Mouse (Mus musculus) heart, embryonic 14.5 days (tissue): Measurements from ENCODE around the gene Chst1. TPM values are rescaled to one million over a fixed set of nuclear protein-coding genes. Genes with fewer than 3 reads are reported as not detected.

Experiments
- ATAC-seq: fragments of 200-750 bp; cut with Nextera tagmentation; 2 replicates; pipeline ENCODE4 v1.8.0; 2017; ENCODE audit warnings: low read depth, moderate TSS enrichment; ENCODE audit not compliant: insufficient number of reproducible peaks, insufficient read depth, low FRiP score
- H3K27ac ChIP-seq, 2 experiments: fragments of 200-500 bp in 1 of 2; fragments of 300-500 bp in 1 of 2; sonication (generic) in 1 of 2; replicated peaks in 1 of 2; 2 replicates each; pipeline ENCODE4 v1.5.1; 2012 to 2014; ENCODE audit warnings: low read depth in 2 of 2, low read length in 2 of 2, control low read depth in 1 of 2, mild to moderate bottlenecking in 1 of 2, mixed read lengths in 1 of 2; ENCODE audit not compliant: control insufficient read depth in 1 of 2, insufficient read depth in 1 of 2
- H3K27me3 ChIP-seq: fragments of 300-500 bp; sonication (generic); 2 replicates; pipeline ENCODE4 v1.6.1; 2014; ENCODE audit warnings: mild to moderate bottlenecking, low read length, control low read depth; ENCODE audit not compliant: control insufficient read depth, insufficient read depth
- H3K36me3 ChIP-seq: fragments of 300-500 bp; sonication (generic); 2 replicates; pipeline ENCODE4 v1.6.1; 2014; ENCODE audit warnings: mild to moderate bottlenecking, control low read depth, low read length, mixed read lengths; ENCODE audit not compliant: control insufficient read depth, insufficient read depth
- H3K4me1 ChIP-seq, 2 experiments: fragments of 200-500 bp in 1 of 2; fragments of 300-500 bp in 1 of 2; sonication (generic) in 1 of 2; 2 replicates each; pipeline ENCODE4 v1.6.1; 2012 to 2014; ENCODE audit warnings: low read length in 2 of 2, control low read depth in 1 of 2, mixed read lengths in 1 of 2; ENCODE audit not compliant: control insufficient read depth in 2 of 2, insufficient read depth in 2 of 2
- H3K4me2 ChIP-seq: fragments of 300-500 bp; sonication (generic); 2 replicates; pipeline ENCODE4 v1.6.1; 2014; ENCODE audit warnings: mild to moderate bottlenecking, low read length
- H3K4me3 ChIP-seq, 2 experiments: fragments of 200-500 bp in 1 of 2; fragments of 300-500 bp in 1 of 2; sonication (generic) in 1 of 2; 2 replicates each; pipeline ENCODE4 v1.5.1; 2012 to 2014; ENCODE audit warnings: low read length in 2 of 2, mild to moderate bottlenecking in 2 of 2, control low read depth in 1 of 2, low read depth in 1 of 2, moderate library complexity in 1 of 2; ENCODE audit not compliant: control insufficient read depth in 1 of 2, insufficient read depth in 1 of 2
- H3K9ac ChIP-seq: fragments of 300-500 bp; sonication (generic); 2 replicates; pipeline ENCODE4 v1.6.1; 2014; ENCODE audit warnings: mild to moderate bottlenecking, low read length
- H3K9me3 ChIP-seq: fragments of 300-500 bp; sonication (generic); 2 replicates; pipeline ENCODE4 v1.6.1; 2016; ENCODE audit warnings: low read length, control low read depth; ENCODE audit not compliant: control insufficient read depth
- WGBS: fragments of 180-500 bp; shearing (Covaris S2); extraction: QIAGEN DNeasy Blood & Tissue Kit; methylation state at CpG from one replicate; pipeline ENCODE4 v1.1.7; 2014; 5-methylcytosine and 5-hydroxymethylcytosine counted together
- microRNA-seq: library from miRNA; unstranded; fragments of <30 nt; microRNA quantifications from one replicate; pipeline ENCODE4, GENCODE M21; 2016
- polyA plus RNA-seq: library from polyadenylated mRNA; unstranded; fragments of >200 nt; fragmentation: Nextera tagmentation; extraction: Ambion mirVana; gene quantifications from 2 replicates; pipeline ENCODE4 v1.2.1, GENCODE M21; 2014

Chst1 gene
- polyA plus RNA-seq, 1 experiment from 2014 or later = 2.5 TPM

DNA sequence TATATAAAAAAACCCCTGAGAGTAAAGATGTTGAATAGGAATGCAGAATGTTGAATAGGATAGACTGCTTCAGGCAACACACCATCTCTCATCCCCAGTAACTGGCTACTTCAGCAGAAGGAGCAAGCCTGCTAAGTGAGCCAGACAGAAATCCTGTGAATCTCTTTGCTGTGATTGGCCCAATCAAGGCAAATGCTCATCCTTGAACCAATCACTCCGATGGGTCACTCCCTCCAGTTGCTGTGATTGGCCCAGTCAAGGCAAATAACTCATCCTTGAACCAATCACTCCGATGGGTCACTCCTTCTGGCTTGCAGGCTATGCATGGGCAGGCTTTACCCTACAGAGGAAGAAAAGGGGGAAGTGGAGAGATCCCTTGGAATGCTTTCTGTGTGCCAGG is 57.7 kb downstream of the Chst1 start:
- no peak for ATAC-seq
- H3K27me3 ChIP-seq = no peaks in the 10 kb centered on the region
- H3K9ac ChIP-seq = no peak overlapping the region
- 77% methylated on average over 2 of the region's 2 CpGs for WGBS
- H3K9me3 ChIP-seq = no peaks in the 10 kb centered on the region
- no peak overlapping the region for H3K27ac ChIP-seq
- H3K36me3 ChIP-seq = no peaks in the 10 kb centered on the region
- no peaks in the 10 kb centered on the region for H3K4me1 ChIP-seq
- H3K4me2 ChIP-seq = no peak overlapping the region
- H3K4me3 ChIP-seq = no peak overlapping the region

DNA sequence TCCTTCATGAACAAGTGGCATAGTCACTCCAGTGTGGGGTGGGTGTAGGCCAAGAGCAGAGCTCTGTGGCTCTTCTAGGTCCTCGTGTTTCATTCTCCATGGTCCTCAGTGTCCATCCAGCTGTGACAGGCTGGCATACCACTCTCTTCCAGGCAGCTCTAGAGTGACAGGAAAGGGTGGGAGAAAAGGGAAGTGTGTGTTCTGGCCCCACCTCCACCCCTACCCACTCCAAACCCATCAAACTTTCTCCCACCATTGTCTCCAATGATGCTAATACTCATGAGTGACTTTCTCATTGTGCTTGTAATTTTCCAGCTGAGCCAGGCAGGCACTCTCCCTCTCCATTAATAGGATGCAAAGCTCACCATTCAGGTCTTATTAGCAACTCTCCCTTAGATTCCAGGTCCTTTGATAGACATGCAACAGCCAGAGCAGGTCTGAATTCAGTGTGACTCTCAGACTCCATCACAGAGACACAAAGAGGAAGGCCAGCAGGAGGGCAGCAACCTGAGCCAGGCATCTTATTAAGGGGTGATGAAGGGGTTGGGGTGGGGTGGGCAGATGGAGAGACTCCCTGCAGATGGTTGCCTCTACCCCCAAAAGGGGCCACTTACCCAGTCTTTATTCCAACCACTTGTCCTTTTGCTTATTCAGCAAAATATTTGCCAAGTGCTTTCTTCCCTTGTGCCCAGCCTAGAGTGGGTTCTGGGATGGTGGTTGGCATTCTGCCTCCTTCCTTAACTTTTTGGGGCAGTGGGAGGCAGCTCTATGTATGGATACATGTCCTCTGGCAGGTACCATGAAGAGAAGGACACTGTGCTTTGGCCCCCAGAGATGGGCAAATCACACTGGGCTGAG is 59.0 kb downstream of the Chst1 start:
- no peak overlapping the region for H3K27ac ChIP-seq
- 50% methylated on average over 1 of the region's 1 CpGs for WGBS
- ATAC-seq = no peak
- no peak overlapping the region for H3K4me3 ChIP-seq
- no peaks in the 10 kb centered on the region for H3K27me3 ChIP-seq
- H3K4me2 ChIP-seq = no peak overlapping the region
- H3K9me3 ChIP-seq = no peaks in the 10 kb centered on the region
- H3K9ac ChIP-seq = no peak overlapping the region
- no peaks in the 10 kb centered on the region for H3K4me1 ChIP-seq
- no peaks in the 10 kb centered on the region for H3K36me3 ChIP-seq

DNA sequence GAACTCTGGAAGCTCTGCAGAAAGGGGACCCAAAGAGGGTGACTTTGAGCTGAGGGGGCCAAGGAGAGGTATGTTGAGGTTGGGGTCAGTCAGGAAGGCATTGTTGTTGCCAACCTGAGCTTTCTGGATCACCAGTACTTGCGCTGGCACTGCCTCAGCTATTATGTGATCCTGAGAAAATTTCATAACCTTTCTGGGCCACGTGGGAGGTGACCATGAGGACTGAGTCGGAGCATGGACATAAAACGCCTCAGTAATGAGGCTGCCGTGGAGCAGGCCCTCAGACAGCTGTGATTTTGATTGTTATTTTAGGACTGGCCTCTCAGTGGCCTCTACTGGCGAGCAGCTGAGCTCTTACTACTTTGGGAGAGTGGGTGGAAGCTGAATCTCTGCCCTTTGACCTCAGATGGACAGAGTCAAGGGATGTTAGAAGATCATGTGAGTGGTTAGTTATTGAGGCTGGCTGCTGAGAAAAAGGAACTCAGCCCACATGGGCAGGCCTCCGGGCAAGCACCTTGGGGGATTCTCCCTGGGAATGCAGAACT is 60.1 kb downstream of the Chst1 start:
- Histone ChIP-seq H3K9ac (no peak overlapping the region), H3K4me1 (no peaks in the 10 kb centered on the region), H3K4me2 (no peak overlapping the region), H3K9me3 (no peaks in the 10 kb centered on the region), H3K27ac (no peak overlapping the region), H3K36me3 (no peaks in the 10 kb centered on the region), H3K4me3 (no peak overlapping the region), H3K27me3 (no peaks in the 10 kb centered on the region)
- 61% methylated on average over 7 of the region's 7 CpGs for WGBS
- no peak for ATAC-seq

DNA sequence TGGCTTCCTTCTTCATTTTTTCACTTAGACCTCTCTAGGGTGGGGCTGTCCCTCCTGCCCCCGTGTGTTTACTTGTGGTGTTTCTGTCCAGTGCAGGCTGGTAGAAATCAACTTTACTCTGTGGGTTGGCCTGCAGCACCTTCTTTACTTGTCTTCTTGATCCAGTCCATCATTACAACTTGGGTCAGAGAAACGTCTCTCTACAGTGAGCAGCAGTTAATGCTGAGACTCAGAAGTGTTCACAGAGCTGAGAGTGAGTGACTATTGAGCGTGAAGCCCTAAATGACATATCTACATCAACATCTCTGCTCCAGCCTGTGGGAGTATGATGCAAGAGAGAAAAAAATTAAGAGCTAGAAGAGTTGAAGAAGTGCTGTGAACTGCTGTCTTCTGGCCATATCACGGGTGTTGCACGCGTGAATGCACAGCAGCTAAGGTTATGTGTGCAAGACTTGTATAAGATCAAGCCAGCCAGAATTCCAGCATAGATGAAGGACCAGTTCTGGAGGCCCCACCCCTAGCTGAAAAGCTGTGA is 63.1 kb downstream of the Chst1 start:
- Histone ChIP-seq H3K36me3 (no peaks in the 10 kb centered on the region), H3K4me3 (no peak overlapping the region), H3K4me2 (no peak overlapping the region), H3K27ac (no peak overlapping the region), H3K9me3 (no peaks in the 10 kb centered on the region), H3K9ac (no peak overlapping the region), H3K27me3 (no peaks in the 10 kb centered on the region), H3K4me1 (peaks cover 0 to 2% of the 10 kb centered on the region in 2 experiments; a peak in 1 of 4 replicates)
- WGBS = 80% methylated on average over 6 of the region's 6 CpGs
- ATAC-seq = no peak

Small RNA genes within 50 kb of the gene (microRNA-seq; reads per million reads assigned to microRNA genes)
- gene Mir7221 = not detected
- gene Mir7222 = not detected

Other genes starting within 250 kb of the Chst1 start
- 15.3 and 19.7 TPM in 2 replicates for gene Pex16, start 225.0 kb upstream of the Chst1 start, polyA plus RNA-seq
- 0.73 and 1.2 TPM in 2 replicates for gene Large2, start 224.8 kb upstream of the Chst1 start, polyA plus RNA-seq
- 0.44 and 1.5 TPM in 2 replicates for gene 1700029I15Rik, start 217.2 kb upstream of the Chst1 start, polyA plus RNA-seq
- 1.9 and 2.9 TPM in 2 replicates for gene Mapk8ip1, start 198.4 kb upstream of the Chst1 start, polyA plus RNA-seq
- gene Cry2, start 165.7 kb upstream of the Chst1 start, polyA plus RNA-seq = 15.6 and 17.8 TPM in 2 replicates
- 6.7 and 7.1 TPM in 2 replicates for gene Slc35c1, start 139.2 kb upstream of the Chst1 start, polyA plus RNA-seq